Mouse (Mus musculus) liver, postnatal 0 days (tissue): ENCODE measurements at regions not wholly inside any gene's neighbourhood (a gene's known extent, or its start where the extent isn't known, plus 50 kb on each side); places are given as distances from the start of the nearest gene placed in this dataset.

Source experiments
- CTCF ChIP-seq: sonication (generic); IDR thresholded peaks from 2 replicates; pipeline ENCODE4 v1.5.1; 2016; ENCODE audit warnings: antibody characterized with exemption, low read depth
- EP300 ChIP-seq: IDR thresholded peaks from 2 replicates; pipeline ENCODE4 v1.6.1; 2016; ENCODE audit warnings: antibody characterized with exemption, low read depth, mild to moderate bottlenecking

- no peak for TF ChIP-seq CTCF
- TF ChIP-seq EP300, result no peak
Observed at GRCm38 (mm10) chr13:5587196-5587595, 274.1 kb upstream of the Klf6 start.
